15 mouse cellular contexts compared by ENCODE assay signal in the genomic region with DNA sequence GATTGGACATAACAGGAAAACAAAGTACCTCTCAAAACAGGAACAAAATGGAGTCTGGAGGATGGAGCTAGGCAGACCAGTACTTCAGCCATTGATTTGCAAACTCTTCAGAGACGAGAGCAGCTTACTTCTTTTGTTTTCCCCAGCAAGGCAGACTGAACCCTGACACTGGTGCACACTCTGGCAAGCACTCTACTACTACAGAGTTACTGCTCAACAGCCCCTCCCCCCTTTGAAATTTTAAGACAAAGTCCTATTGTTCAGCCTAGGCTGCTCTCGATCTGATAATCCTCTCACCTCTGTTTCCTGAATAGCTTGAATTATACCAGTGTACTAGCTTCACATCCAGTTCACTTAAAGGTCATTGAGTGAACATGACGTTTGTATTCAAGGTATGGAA. TPM values are rescaled to one million over a fixed set of nuclear protein-coding genes. Genes with fewer than 3 reads are reported as not detected.
DNase-seq lines count a peak whose midpoint lies in the region; ATAC-seq lines count a peak whose summit lies in the region.
"Had no signal": no experiment of that assay in that cellular context is flagged by ENCODE, and none has a peak within 500 bp of the region (broad histone marks: within the 10 kb centered on the region; RNA-seq: fewer than 3 reads in every experiment).

No protein-coding gene starts in this region.

- H3K36me3 ChIP-seq in hindbrain, embryonic 12.5 days: no peaks in the 10 kb centered on the region
- no peaks in the 10 kb centered on the region for H3K36me3 ChIP-seq in hindbrain, embryonic 13.5 days
- H3K36me3 ChIP-seq in neural tube, embryonic 12.5 days: no peaks in the 10 kb centered on the region
- H3K36me3 ChIP-seq in intestine, embryonic 15.5 days: no peaks in the 10 kb centered on the region
- H3K36me3 ChIP-seq: limb, embryonic 15.5 days had no signal

- H3K9ac ChIP-seq in hindbrain, embryonic 12.5 days: no peak overlapping the region
- no peak overlapping the region for H3K9ac ChIP-seq in hindbrain, embryonic 13.5 days
- H3K9ac ChIP-seq in neural tube, embryonic 12.5 days: no peak overlapping the region
- no peak overlapping the region for H3K9ac ChIP-seq in intestine, embryonic 15.5 days
- H3K9ac ChIP-seq: limb, embryonic 15.5 days had no signal

- peak; percentile 71 for ATAC-seq in hindbrain, embryonic 12.5 days (ENCODE audit: low FRiP score)
- ATAC-seq in hindbrain, embryonic 13.5 days (ENCODE audit: low FRiP score): no peak
- 0 out of 2 replicates have a peak, but pooled peaks have one; percentile 33 for ATAC-seq in neural tube, embryonic 12.5 days (ENCODE audit: low FRiP score, low read depth)
- ATAC-seq in intestine, embryonic 15.5 days: peak; percentile 41; the same call in 1 of the 2 replicates
- no peak for ATAC-seq in frontal cortex, adult (ENCODE audit: low TSS enrichment)

- H3K4me1 ChIP-seq in hindbrain, embryonic 12.5 days: no peaks in the 10 kb centered on the region
- H3K4me1 ChIP-seq in hindbrain, embryonic 13.5 days (replicated peaks): no peaks in the 10 kb centered on the region
- no peaks in the 10 kb centered on the region for H3K4me1 ChIP-seq in neural tube, embryonic 12.5 days
- no peaks in the 10 kb centered on the region for H3K4me1 ChIP-seq in intestine, embryonic 15.5 days (replicated peaks)
- H3K4me1 ChIP-seq: limb, embryonic 15.5 days had no signal

- no peaks in the 10 kb centered on the region for H3K27me3 ChIP-seq in hindbrain, embryonic 12.5 days
- H3K27me3 ChIP-seq in hindbrain, embryonic 13.5 days: no peaks in the 10 kb centered on the region
- no peaks in the 10 kb centered on the region for H3K27me3 ChIP-seq in neural tube, embryonic 12.5 days (replicated peaks)
- no peaks in the 10 kb centered on the region for H3K27me3 ChIP-seq in intestine, embryonic 15.5 days (replicated peaks)
- H3K27me3 ChIP-seq: limb, embryonic 15.5 days had no signal

- H3K4me3 ChIP-seq in hindbrain, embryonic 12.5 days: no peak overlapping the region
- H3K4me3 ChIP-seq in hindbrain, embryonic 13.5 days: no peak overlapping the region
- H3K4me3 ChIP-seq in neural tube, embryonic 12.5 days: no peak overlapping the region
- H3K4me3 ChIP-seq in intestine, embryonic 15.5 days (replicated peaks): no peak overlapping the region
- H3K4me3 ChIP-seq: limb, embryonic 15.5 days had no signal

- WGBS in hindbrain, embryonic 12.5 days: 17% methylated on average over 3 of the region's 3 CpGs
- WGBS in hindbrain, embryonic 13.5 days: 10% methylated on average over 3 of the region's 3 CpGs
- 5% methylated on average over 3 of the region's 3 CpGs for WGBS in neural tube, embryonic 12.5 days
- WGBS in intestine, embryonic 15.5 days: 22% methylated on average over 3 of the region's 3 CpGs

- H3K27ac ChIP-seq in hindbrain, embryonic 12.5 days: no peak overlapping the region
- no peak overlapping the region for H3K27ac ChIP-seq in hindbrain, embryonic 13.5 days
- no peak overlapping the region for H3K27ac ChIP-seq in neural tube, embryonic 12.5 days
- H3K27ac ChIP-seq in intestine, embryonic 15.5 days: no peak overlapping the region
- H3K27ac ChIP-seq: limb, embryonic 15.5 days; macrophage had no signal

- no peak overlapping the region for H3K4me2 ChIP-seq in hindbrain, embryonic 12.5 days (replicated peaks)
- no peak overlapping the region for H3K4me2 ChIP-seq in hindbrain, embryonic 13.5 days
- H3K4me2 ChIP-seq in neural tube, embryonic 12.5 days (replicated peaks): no peak overlapping the region
- no peak overlapping the region for H3K4me2 ChIP-seq in intestine, embryonic 15.5 days (replicated peaks)
- H3K4me2 ChIP-seq: limb, embryonic 15.5 days had no signal

- no peak for DNase-seq in neural tube, embryonic 10.5 days (ENCODE audit: extremely low spot score, low spot score)
- DNase-seq in layer of hippocampus, adult 18-20 months (ENCODE audit: low spot score in 2 of 2): no peak
- no peak for DNase-seq in gastrocnemius, postnatal 4 days (ENCODE audit: low spot score in 2 of 2)
- DNase-seq: adrenal gland, postnatal 25 days; cerebellum, adult 11-12 months; thymus, postnatal 36 days had no signal

- H3K9me3 ChIP-seq in hindbrain, embryonic 12.5 days (replicated peaks): no peaks in the 10 kb centered on the region
- no peaks in the 10 kb centered on the region for H3K9me3 ChIP-seq in hindbrain, embryonic 13.5 days
- H3K9me3 ChIP-seq in neural tube, embryonic 12.5 days: no peaks in the 10 kb centered on the region
- no peaks in the 10 kb centered on the region for H3K9me3 ChIP-seq in intestine, embryonic 15.5 days
- H3K9me3 ChIP-seq: limb, embryonic 15.5 days had no signal

RNA-seq across cellular contexts. Expression of a gene that starts 30.4 kb away (rescaled TPM):
- polyA plus RNA-seq in hindbrain, embryonic 12.5 days (2016; fragmentation: Nextera tagmentation; extraction: Ambion mirVana): 13.4 and 16.0 TPM in 2 replicates
- 26.2 and 29.4 TPM in 2 replicates for polyA plus RNA-seq in hindbrain, embryonic 13.5 days (2015; fragmentation: Nextera tagmentation; extraction: Ambion mirVana)
- 14.8 and 15.0 TPM in 2 replicates for polyA plus RNA-seq in neural tube, embryonic 12.5 days (2016; fragmentation: Nextera tagmentation; extraction: Ambion mirVana)
- polyA plus RNA-seq in intestine, embryonic 15.5 days (2015; fragmentation: Nextera tagmentation; extraction: Ambion mirVana): 6.7 and 7.2 TPM in 2 replicates
- total RNA-seq in layer of hippocampus, adult 18-20 months (2021): 10 to 100 TPM; 31.5 to 37.7 TPM
- under 1 TPM in 1 of 2 experiments, not detected in 1; 0.23 TPM for total RNA-seq in gastrocnemius, postnatal 4 days (2021)
- total RNA-seq: hematopoietic stem cell, adult 5-6 weeks had no signal
- polyA plus RNA-seq: macrophage had no signal

RNA-seq across cellular contexts. Expression of a gene that starts 32.4 kb away (rescaled TPM):
- 0.45 and 2.6 TPM in 2 replicates for polyA plus RNA-seq in hindbrain, embryonic 12.5 days (2016; fragmentation: Nextera tagmentation; extraction: Ambion mirVana)
- 1.1 and 1.4 TPM in 2 replicates for polyA plus RNA-seq in hindbrain, embryonic 13.5 days (2015; fragmentation: Nextera tagmentation; extraction: Ambion mirVana)
- polyA plus RNA-seq in neural tube, embryonic 12.5 days (2016; fragmentation: Nextera tagmentation; extraction: Ambion mirVana): 1.2 and 1.9 TPM in 2 replicates
- polyA plus RNA-seq in intestine, embryonic 15.5 days (2015; fragmentation: Nextera tagmentation; extraction: Ambion mirVana): 0.25 TPM in 1 of 2 replicates, not detected in the other
- 1 to 10 TPM in 1 of 2 experiments, under 1 TPM in 1; 0.50 to 1.0 TPM for total RNA-seq in layer of hippocampus, adult 18-20 months (2021)
- total RNA-seq in gastrocnemius, postnatal 4 days (2021): not detected
- total RNA-seq: adrenal gland, postnatal 25 days; heart, adult 8-10 months; hematopoietic stem cell, adult 5-6 weeks had no signal
- polyA plus RNA-seq: limb, embryonic 15.5 days; macrophage had no signal

Comparison
In these comparisons a context has a peak if more than half of its experiments do, and no peak if none do; other contexts are left out.
1. ATAC-seq: peak in hindbrain, embryonic 12.5 days (single experiment), neural tube, embryonic 12.5 days (single experiment) and intestine, embryonic 15.5 days (single experiment); none in hindbrain, embryonic 13.5 days (single experiment) and frontal cortex, adult (single experiment).